In genomic region chr16:93807961-93808554, GRCm38 (mm10) we compare ENCODE assay signal across 8 mouse cellular contexts. TPM values are rescaled to one million over a fixed set of nuclear protein-coding genes. Genes with fewer than 3 reads are reported as not detected.
A peak's percentile ranks its signal among the peaks of the same experiment; 100 is the strongest.
DNase-seq lines count a peak whose midpoint lies in the region; ATAC-seq lines count a peak whose summit lies in the region.

No protein-coding gene starts in this region.

- H3K4me2 ChIP-seq in heart, embryonic 12.5 days, result no peak overlapping the region
- no peak overlapping the region for H3K4me2 ChIP-seq in kidney, embryonic 16.5 days (replicated peaks; ENCODE audit: low read depth, low read length)

- no peaks in the 10 kb centered on the region for H3K27me3 ChIP-seq in heart, embryonic 12.5 days (replicated peaks)
- no peaks in the 10 kb centered on the region for H3K27me3 ChIP-seq in kidney, embryonic 16.5 days (ENCODE audit: insufficient read depth, low read length)

- 0 out of 2 replicates have a peak, but pooled peaks cover 12% of the 10 kb centered on the region for H3K9me3 ChIP-seq in heart, embryonic 12.5 days (replicated peaks)
- peaks cover 14% of the 10 kb centered on the region for H3K9me3 ChIP-seq in kidney, embryonic 16.5 days (ENCODE audit: low read length)

- no peak overlapping the region for H3K4me3 ChIP-seq in heart, embryonic 12.5 days
- H3K4me3 ChIP-seq in kidney, embryonic 16.5 days (ENCODE audit: low read length), result no peak overlapping the region

- no peak overlapping the region for H3K9ac ChIP-seq in heart, embryonic 12.5 days
- H3K9ac ChIP-seq in kidney, embryonic 16.5 days (replicated peaks; ENCODE audit: low read length), result 0 out of 2 replicates have a peak overlapping the region, but pooled peaks have one; percentile 8

- 35% methylated on average over 8 of the region's 8 CpGs for WGBS in heart, embryonic 12.5 days
- 6% methylated on average over 8 of the region's 8 CpGs for whole genome bisulfite sequencing in kidney, embryonic 16.5 days

- peaks cover 10% of the 10 kb centered on the region for H3K4me1 ChIP-seq in heart, embryonic 12.5 days (replicated peaks)
- H3K4me1 ChIP-seq in kidney, embryonic 16.5 days (ENCODE audit: insufficient read depth, low read length), result peaks cover 26% of the 10 kb centered on the region

- H3K27ac ChIP-seq in heart, embryonic 12.5 days (ENCODE audit: poor library complexity, severe bottlenecking), result peak overlapping the region; percentile 31
- peak overlapping the region; percentile 66 for H3K27ac ChIP-seq in kidney, embryonic 16.5 days (ENCODE audit: low read length)

- peak; percentile 35 to 40 for DNase-seq in layer of hippocampus, postnatal 10 days (ENCODE audit: low spot score in 2 of 2)
- no peak for DNase-seq in layer of hippocampus, adult 18-20 months (ENCODE audit: low spot score in 2 of 2)
- peak; percentile 62 for DNase-seq in embryo, embryonic 10 days (ENCODE audit: low spot score)
- peak; percentile 44 for DNase-seq in neural tube, embryonic 10.5 days (ENCODE audit: extremely low spot score, low spot score)
- no peak for DNase-seq in cerebellum, adult 9-11 months
- no peak for DNase-seq in left cerebral cortex, adult 8-10 months (ENCODE audit: low spot score in 2 of 2)

- peaks cover 28% of the 10 kb centered on the region for H3K36me3 ChIP-seq in heart, embryonic 12.5 days
- H3K36me3 ChIP-seq in kidney, embryonic 16.5 days (ENCODE audit: insufficient read depth, low read length), result peaks cover 19% of the 10 kb centered on the region

- no peak for ATAC-seq in heart, embryonic 12.5 days (ENCODE audit: insufficient number of reproducible peaks, low FRiP score)
- peak; percentile 80 for ATAC-seq in kidney, embryonic 16.5 days (ENCODE audit: low FRiP score, low TSS enrichment)

RNA-seq across cellular contexts. Expression of gene Morc3, which starts 23.9 kb away (rescaled TPM):
- 10 to 100 TPM; 28.1 to 34.9 TPM for total RNA-seq in layer of hippocampus, postnatal 10 days (2021)
- 10 to 100 TPM; 30.9 to 37.9 TPM for total RNA-seq in layer of hippocampus, adult 18-20 months (2021)
- polyA plus RNA-seq in heart, embryonic 12.5 days (2016; fragmentation: Nextera tagmentation; extraction: Ambion mirVana), result 32.1 and 35.0 TPM in 2 replicates
- polyA plus RNA-seq in kidney, embryonic 16.5 days (2015; fragmentation: Nextera tagmentation; extraction: Ambion mirVana), result 33.1 and 33.3 TPM in 2 replicates
- 10 to 100 TPM; 27.7 to 34.8 (median 29.4) TPM for total RNA-seq in left cerebral cortex, adult 8-10 months (2022)

Comparison
In these comparisons a context has a peak if more than half of its experiments do, and no peak if none do; other contexts are left out.
1. DNase-seq: peak in layer of hippocampus, postnatal 10 days (2 of 2), embryo, embryonic 10 days (single experiment) and neural tube, embryonic 10.5 days (single experiment); none in layer of hippocampus, adult 18-20 months (0 of 2), cerebellum, adult 9-11 months (single experiment) and left cerebral cortex, adult 8-10 months (0 of 2).